Mouse (Mus musculus) right cerebral cortex, adult 2 months (tissue): ENCODE data around the gene Sp9.
A peak's percentile ranks its signal among the peaks of the same experiment; 100 is the strongest.

Experiments used
- DNase-seq, 2 experiments: peaks; one replicate each; pipeline ENCODE4 v3.0.0; 2021 to 2022; ENCODE audit warnings: low spot score in 2 of 2

Gene Sp9

DNA sequence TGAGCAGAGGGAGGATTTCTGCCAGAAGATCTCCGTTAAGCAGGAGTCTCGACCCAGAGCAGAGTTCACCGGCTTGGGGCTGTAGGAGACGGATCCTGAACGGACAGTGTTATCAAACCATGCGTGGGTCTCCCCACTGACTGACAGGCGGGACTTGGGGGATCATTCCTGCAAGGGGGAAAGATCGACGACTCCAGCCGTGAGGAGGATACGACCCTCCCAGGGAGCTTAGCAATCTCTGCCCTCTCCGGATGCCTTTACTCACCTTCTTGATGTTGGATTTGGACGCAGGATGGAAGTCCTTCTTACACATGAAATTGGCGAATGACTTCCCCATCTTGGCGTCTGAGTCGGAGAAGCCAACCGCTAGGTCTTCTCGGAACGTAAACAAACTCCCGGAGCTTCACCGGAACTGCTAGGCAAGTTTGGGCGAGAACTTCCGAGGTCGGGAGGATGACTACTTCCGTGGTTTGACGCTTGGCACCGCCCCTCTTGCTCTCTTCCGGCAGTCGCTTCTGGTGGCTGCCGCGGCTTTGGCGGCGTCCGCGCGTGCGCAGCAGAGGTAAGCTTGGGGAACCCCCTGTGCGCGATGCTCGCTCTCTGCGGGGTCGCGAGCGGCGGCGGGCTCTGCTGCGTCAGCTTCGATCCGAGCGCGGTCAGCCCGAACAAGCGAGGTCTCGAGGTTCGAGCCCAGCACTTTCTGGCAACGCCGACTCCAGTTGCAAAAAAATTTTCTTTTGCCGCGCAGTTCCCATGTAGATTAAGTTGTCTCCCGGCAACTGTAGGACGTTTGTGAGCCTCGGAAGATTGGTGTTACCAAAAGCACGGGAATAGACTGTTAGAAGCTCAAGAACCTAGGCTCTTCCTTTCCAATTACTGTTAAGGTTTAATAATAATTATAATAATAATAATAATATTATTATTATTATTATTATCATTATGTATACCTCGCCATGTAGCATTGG lies 40.7 kb downstream of the Sp9 start, which contains the start of the genes Scrn3 and Cir1:
Gene Scrn3 (plus strand): TSS at position 450 of the 965 bp plus-strand sequence.
Gene Cir1 (minus strand): TSS at position 550 of the 965 bp plus-strand sequence.
- DNase-seq, result peak; percentile 93 to 94

DNA sequence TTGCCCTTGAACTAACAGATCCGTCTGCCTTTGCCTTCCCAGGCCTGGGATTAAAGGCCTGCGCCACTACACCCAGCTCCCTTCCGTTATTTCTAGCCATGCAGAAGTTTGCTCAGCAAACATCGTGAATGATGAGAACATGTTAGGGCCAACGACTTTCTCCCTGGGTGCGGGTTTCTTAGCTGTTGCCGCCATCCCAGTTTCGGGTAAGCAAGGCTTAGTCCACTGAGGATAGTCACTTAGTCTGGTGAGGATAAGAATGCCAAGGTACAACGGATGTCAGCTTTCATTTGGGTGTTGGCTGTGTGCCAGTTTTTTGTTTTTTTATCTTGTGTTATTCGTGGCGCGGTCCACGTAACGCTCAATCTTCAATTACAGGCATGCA lies 41.4 kb downstream of the Sp9 start:
- DNase-seq, result peak; percentile 27 to 44

DNA sequence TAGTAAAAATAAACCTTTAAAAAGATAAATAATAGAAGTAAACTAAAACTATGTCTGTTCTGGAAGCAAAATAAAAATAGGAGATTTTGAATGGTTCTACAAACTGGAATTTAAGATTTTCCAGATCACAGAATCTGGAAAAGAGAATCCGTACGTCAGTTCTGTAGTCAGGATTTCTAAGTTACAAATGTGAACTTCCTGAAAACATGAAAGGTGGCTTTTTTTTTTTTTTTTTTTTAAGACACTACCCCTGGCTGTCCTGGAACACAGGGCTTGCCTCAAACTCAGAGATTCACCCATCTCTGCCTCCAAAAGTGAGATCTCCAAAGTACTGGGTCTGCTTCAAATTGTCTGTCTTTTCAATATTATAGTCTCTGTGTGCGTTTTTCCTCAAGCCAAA lies 42.6 kb downstream of the Sp9 start:
- DNase-seq, result no peak

DNA sequence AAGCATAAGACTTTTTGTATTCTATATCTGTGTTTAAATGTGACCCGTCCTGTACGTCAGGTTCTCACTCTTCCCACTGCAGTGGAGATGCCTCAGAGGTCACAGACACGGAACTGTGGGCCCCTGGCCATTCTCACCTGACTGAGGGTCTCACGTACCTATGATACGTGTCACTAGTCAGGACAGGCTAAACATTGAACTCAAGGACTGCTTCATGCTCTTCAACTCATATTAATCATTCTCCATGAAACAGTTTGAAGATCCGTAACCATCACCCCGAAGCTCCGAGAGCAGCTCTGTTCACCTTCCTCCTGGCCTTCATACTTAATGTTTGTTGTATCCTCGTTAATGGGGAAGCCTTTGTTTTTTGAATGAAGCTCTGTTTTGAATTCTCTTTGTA lies 45.7 kb downstream of the Sp9 start:
- DNase-seq, result no peak

DNA sequence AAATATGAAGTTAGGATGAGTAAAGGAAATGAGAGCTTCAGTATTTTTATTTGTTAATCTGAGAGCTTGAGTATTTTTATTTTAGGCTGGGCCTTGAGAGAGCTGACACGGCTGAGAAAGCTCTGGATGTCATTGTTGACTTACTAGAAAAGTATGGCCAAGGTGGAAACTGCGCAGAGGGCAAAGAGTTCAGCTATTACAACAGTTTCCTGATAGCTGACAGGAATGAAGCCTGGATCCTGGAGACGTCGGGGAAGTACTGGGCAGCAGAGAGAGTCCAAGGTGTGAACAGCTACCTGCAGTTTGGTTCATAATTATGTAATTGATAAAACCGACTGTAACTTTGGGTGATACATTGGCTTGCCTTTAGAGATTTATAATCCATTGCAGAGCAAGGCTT lies 47.5 kb downstream of the Sp9 start:
- no peak for DNase-seq

DNA sequence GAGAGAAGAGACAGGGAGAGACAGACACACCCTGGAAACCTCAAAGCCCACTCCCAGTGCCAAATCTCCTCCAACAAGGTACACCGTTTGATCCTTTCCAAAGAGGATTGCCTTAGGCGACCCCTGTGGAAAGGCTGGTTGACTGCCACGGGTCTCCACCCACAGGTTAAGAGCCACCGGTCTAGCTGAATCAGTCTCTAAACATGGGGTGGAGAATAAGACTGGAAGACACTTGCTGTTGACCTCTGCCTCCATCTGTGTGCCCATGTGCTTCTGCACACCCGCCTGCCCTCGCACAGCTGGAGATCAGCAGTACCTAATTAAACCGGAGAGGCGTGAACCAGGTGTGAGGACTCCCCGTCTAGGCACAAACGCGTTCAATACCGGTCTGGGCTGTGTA lies 51.3 kb downstream of the Sp9 start:
- DNase-seq, result no peak

DNA sequence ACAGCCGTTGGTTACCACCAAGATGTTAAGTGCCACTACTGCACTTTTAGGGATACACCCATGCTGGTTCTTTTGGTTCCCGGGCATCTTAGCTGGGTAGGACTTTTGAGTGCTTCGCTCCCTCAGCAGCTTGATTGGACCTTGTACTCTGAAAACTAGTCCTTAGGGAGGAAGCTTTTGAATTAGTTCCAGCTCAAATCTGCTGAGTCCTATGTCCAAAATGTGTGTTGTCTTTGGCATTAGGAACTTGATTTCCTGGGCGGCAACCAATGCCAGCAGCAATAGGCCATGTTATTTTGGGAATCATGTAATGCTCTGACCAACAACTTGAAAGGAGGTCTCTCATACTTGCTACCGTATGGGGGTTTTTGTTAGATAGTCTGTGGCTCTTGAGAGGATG lies 54.1 kb downstream of the Sp9 start:
- no peak for DNase-seq
